8 mouse cellular contexts compared by ENCODE assay signal in genomic region chr4:116627722-116628662, GRCm38 (mm10). TPM values are rescaled to one million over a fixed set of nuclear protein-coding genes. Genes with fewer than 3 reads are reported as not detected.
DNase-seq lines count a peak whose midpoint lies in the region; ATAC-seq and TF ChIP-seq lines count a peak whose summit lies in the region.

Gene Nasp (minus strand): TSS chr4:116627941.

- H3K27me3 ChIP-seq in embryonic facial prominence, embryonic 12.5 days = no peaks in the 10 kb centered on the region
- no peaks in the 10 kb centered on the region for H3K27me3 ChIP-seq in kidney, adult 2 months (replicated peaks; ENCODE audit: control insufficient read depth, insufficient read depth, low read length)
- no peaks in the 10 kb centered on the region for H3K27me3 ChIP-seq in limb, embryonic 12.5 days
- H3K27me3 ChIP-seq in midbrain, embryonic 15.5 days (replicated peaks) = no peaks in the 10 kb centered on the region
- H3K27me3 ChIP-seq in spleen, adult 2 months (ENCODE audit: control insufficient read depth, insufficient read depth, low read length) = no peaks in the 10 kb centered on the region

- no peak for TF ChIP-seq CTCF in kidney, adult 2 months (conservative IDR thresholded peaks at IDR 0.05; ENCODE audit: insufficient read depth, insufficient read length, low read depth, low read length)
- no peak for TF ChIP-seq CTCF in spleen, adult 2 months (IDR thresholded peaks at IDR 0.05; ENCODE audit: extremely low read depth, insufficient read depth, insufficient read length, insufficient replicate concordance)

- 7% methylated on average over 23 of the region's 23 CpGs for WGBS in embryonic facial prominence, embryonic 12.5 days
- 4% methylated on average over 23 of the region's 23 CpGs for WGBS in kidney, adult 2 months
- WGBS in limb, embryonic 12.5 days = 6% methylated on average over 23 of the region's 23 CpGs
- WGBS in midbrain, embryonic 15.5 days = 7% methylated on average over 23 of the region's 23 CpGs
- WGBS in spleen, adult 2 months = 8% methylated on average over 23 of the region's 23 CpGs

- H3K9me3 ChIP-seq in embryonic facial prominence, embryonic 12.5 days = no peaks in the 10 kb centered on the region
- H3K9me3 ChIP-seq in limb, embryonic 12.5 days = no peaks in the 10 kb centered on the region
- H3K9me3 ChIP-seq in midbrain, embryonic 15.5 days = no peaks in the 10 kb centered on the region

- peak within 1 kb of the TSS; percentile 94 for H3K27ac ChIP-seq in embryonic facial prominence, embryonic 12.5 days
- peak within 1 kb of the TSS; percentile 2; the same call in 1 of the 2 replicates for H3K27ac ChIP-seq in kidney, adult 2 months (ENCODE audit: insufficient read depth, low read depth, low read length)
- H3K27ac ChIP-seq in limb, embryonic 12.5 days = peak within 1 kb of the TSS; percentile 95
- peak within 1 kb of the TSS; percentile 96 for H3K27ac ChIP-seq in midbrain, embryonic 15.5 days
- H3K27ac ChIP-seq in spleen, adult 2 months (ENCODE audit: insufficient read depth, low read length) = peak within 1 kb of the TSS; percentile 91

- peak; percentile 58 for DNase-seq in 3134 (ENCODE audit: extremely low read depth, insufficient read length, low spot score)
- peak; percentile 56 for DNase-seq in adrenal gland, postnatal 25 days
- DNase-seq in heart, adult 18-20 months = peak; percentile 91 to 92
- peak; percentile 93 for DNase-seq in kidney, adult 2 months
- DNase-seq in spleen, adult 2 months (ENCODE audit: low read depth in 1 of 2, low spot score in 2 of 2) = peak; percentile 70 to 84

- peaks cover 10% of the 10 kb centered on the region; the same call in 1 of the 2 replicates for H3K4me1 ChIP-seq in embryonic facial prominence, embryonic 12.5 days
- H3K4me1 ChIP-seq in kidney, adult 2 months (ENCODE audit: control insufficient read depth, insufficient read depth, low read length) = peaks cover 4% of the 10 kb centered on the region; the same call in 1 of the 2 replicates
- peaks cover 11% of the 10 kb centered on the region for H3K4me1 ChIP-seq in limb, embryonic 12.5 days (replicated peaks)
- peaks cover 23% of the 10 kb centered on the region for H3K4me1 ChIP-seq in midbrain, embryonic 15.5 days
- H3K4me1 ChIP-seq in spleen, adult 2 months (ENCODE audit: control insufficient read depth, insufficient read depth, insufficient read length) = peaks cover 4% of the 10 kb centered on the region; the same call in 1 of the 2 replicates

- peak within 1 kb of the TSS; percentile 83 for H3K4me3 ChIP-seq in embryonic facial prominence, embryonic 12.5 days
- peak within 1 kb of the TSS; percentile 59 for H3K4me3 ChIP-seq in kidney, adult 2 months (ENCODE audit: insufficient read depth, low read depth, low read length)
- peak within 1 kb of the TSS; percentile 82 for H3K4me3 ChIP-seq in limb, embryonic 12.5 days (replicated peaks)
- peak within 1 kb of the TSS; percentile 98 for H3K4me3 ChIP-seq in midbrain, embryonic 15.5 days
- H3K4me3 ChIP-seq in spleen, adult 2 months (ENCODE audit: extremely low read depth, insufficient read depth, insufficient read length) = peak within 1 kb of the TSS; percentile 99

- H3K4me2 ChIP-seq in embryonic facial prominence, embryonic 12.5 days (replicated peaks) = peak within 1 kb of the TSS; percentile 67
- H3K4me2 ChIP-seq in limb, embryonic 12.5 days = peak within 1 kb of the TSS; percentile 62
- H3K4me2 ChIP-seq in midbrain, embryonic 15.5 days = peak within 1 kb of the TSS; percentile 71

- peak; percentile 89 for ATAC-seq in embryonic facial prominence, embryonic 12.5 days (ENCODE audit: insufficient number of reproducible peaks, insufficient read depth, low FRiP score, low TSS enrichment)
- ATAC-seq in limb, embryonic 12.5 days (ENCODE audit: insufficient number of reproducible peaks, insufficient read depth, low FRiP score, low TSS enrichment, low read depth) = peak; percentile 75; the same call in 1 of the 2 replicates
- ATAC-seq in midbrain, embryonic 15.5 days (replicated peaks) = peak; percentile 92

- peak within 1 kb of the TSS; percentile 88 for H3K9ac ChIP-seq in embryonic facial prominence, embryonic 12.5 days
- H3K9ac ChIP-seq in limb, embryonic 12.5 days (replicated peaks) = peak within 1 kb of the TSS; percentile 84
- H3K9ac ChIP-seq in midbrain, embryonic 15.5 days = peak within 1 kb of the TSS; percentile 86

- TF ChIP-seq POLR2A in kidney, adult 2 months (IDR thresholded peaks at IDR 0.05; ENCODE audit: low read depth, low read length) = no peak
- no peak for TF ChIP-seq POLR2A in spleen, adult 2 months (IDR thresholded peaks at IDR 0.05; ENCODE audit: low read depth, low read length)

- peaks cover 17% of the 10 kb centered on the region for H3K36me3 ChIP-seq in embryonic facial prominence, embryonic 12.5 days
- H3K36me3 ChIP-seq in kidney, adult 2 months (ENCODE audit: control insufficient read depth, insufficient read depth, low read length) = no peaks in the 10 kb centered on the region
- H3K36me3 ChIP-seq in limb, embryonic 12.5 days = peaks cover 27% of the 10 kb centered on the region
- no peaks in the 10 kb centered on the region for H3K36me3 ChIP-seq in midbrain, embryonic 15.5 days (replicated peaks)
- no peaks in the 10 kb centered on the region for H3K36me3 ChIP-seq in spleen, adult 2 months (ENCODE audit: control insufficient read depth, insufficient read depth, low read length)

RNA-seq across cellular contexts. Expression of gene Nasp, which starts in this region (rescaled TPM):
- total RNA-seq in adrenal gland, postnatal 25 days (2021) = 30.9 and 37.1 TPM in 2 replicates
- 246 and 256 TPM in 2 replicates for polyA plus RNA-seq in embryonic facial prominence, embryonic 12.5 days (2016; fragmentation: Nextera tagmentation; extraction: Ambion mirVana)
- 10 to 100 TPM; 14.5 to 16.2 TPM for total RNA-seq in heart, adult 18-20 months (2021)
- polyA plus RNA-seq in kidney, adult 2 months (2012; rRNA removed) = 2.5 and 3.9 TPM in 2 replicates
- polyA plus RNA-seq in limb, embryonic 12.5 days (2016; fragmentation: Nextera tagmentation; extraction: Ambion mirVana) = 322 and 325 TPM in 2 replicates
- polyA plus RNA-seq in midbrain, embryonic 15.5 days (2015; fragmentation: Nextera tagmentation; extraction: Ambion mirVana) = 89.8 and 95.2 TPM in 2 replicates
- polyA plus RNA-seq in spleen, adult 2 months (2012; rRNA removed) = 2.0 and 2.6 TPM in 2 replicates

Comparison
In these comparisons a context has a peak if more than half of its experiments do, and no peak if none do; other contexts are left out.
1. Peak in every context shown above with its lines: DNase-seq, ATAC-seq, H3K4me3 ChIP-seq and H3K27ac ChIP-seq.
2. RNA of gene Nasp (polyA plus RNA-seq): 322 to 325 TPM in limb, embryonic 12.5 days, 246 to 256 TPM in embryonic facial prominence, embryonic 12.5 days and 89.8 to 95.2 TPM in midbrain, embryonic 15.5 days; 2.5 to 3.9 TPM in kidney, adult 2 months and 2.0 to 2.6 TPM in spleen, adult 2 months; every median in the first group is over 10 times any median in the second.
3. H3K27ac ChIP-seq: peak in every context shown above with its lines; median percentile 96 in midbrain, embryonic 15.5 days; 95 in limb, embryonic 12.5 days; 94 in embryonic facial prominence, embryonic 12.5 days; 91 in spleen, adult 2 months; 2 in kidney, adult 2 months.